Mouse (Mus musculus) liver, adult 2 months (tissue): Measurements from ENCODE around the gene Usp50.

ENCODE experiments used
- CTCF ChIP-seq: fragments of 200-500 bp; IDR thresholded peaks from 2 replicates; pipeline ENCODE4 v1.5.1; 2011; ENCODE audit warnings: low read depth, low read length, control low read depth
- POLR2A ChIP-seq: fragments of 200-500 bp; IDR thresholded peaks from 2 replicates; pipeline ENCODE4 v1.6.1; 2011; ENCODE audit warnings: low read length, control low read depth; ENCODE audit not compliant: insufficient read depth; ENCODE audit errors: extremely low read depth

GRCm38 (mm10) chr2:126816644-126817347 lies 33.5 kb upstream of the Usp50 start:
- TF ChIP-seq CTCF (no peak), POLR2A (no peak)
